Mouse (Mus musculus) liver, embryonic 14.5 days (tissue): ENCODE measurements around the gene Lyrm7.

Experiments
- CTCF ChIP-seq: IDR thresholded peaks from 2 replicates; pipeline ENCODE4 v1.5.1; 2016; ENCODE audit warnings: antibody characterized with exemption, low read depth, control low read depth
- EP300 ChIP-seq: IDR thresholded peaks from 2 replicates; pipeline ENCODE4 v1.6.1; 2016; ENCODE audit warnings: antibody characterized with exemption, low read depth

- TF ChIP-seq EP300 (no peak), CTCF (no peak)
Observed at GRCm38 (mm10) chr11:54833833-54834232, 26.9 kb downstream of the Lyrm7 start.
